Mouse (Mus musculus) kidney, adult 11 months (tissue): ENCODE results near the gene Ric1.
A peak's percentile ranks its signal among the peaks of the same experiment; 100 is the strongest.

Experiments used
- DNase-seq: peaks from one replicate; pipeline ENCODE4 v3.0.0; 2022

Ric1 gene

DNA sequence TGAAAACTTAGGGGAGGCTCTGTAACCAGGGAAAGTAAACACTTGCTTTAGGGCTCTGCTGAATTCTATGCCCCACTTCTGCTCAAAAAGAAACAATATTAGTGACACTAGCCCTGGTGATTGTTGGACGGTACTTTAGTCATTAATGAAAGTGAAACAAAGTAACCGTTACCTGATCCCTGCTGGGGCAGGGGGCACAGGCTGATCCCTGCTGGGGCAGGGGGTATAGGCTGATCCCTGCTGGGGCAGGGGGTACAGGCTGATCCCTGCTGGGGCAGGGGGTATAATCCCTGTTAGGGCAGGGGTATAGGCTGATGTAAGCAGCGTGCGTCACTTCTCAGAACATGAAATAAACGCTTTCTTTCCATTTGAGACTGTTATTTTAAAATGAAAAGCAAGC, 119.4 kb downstream of the Ric1 start:
- no peak for DNase-seq

DNA sequence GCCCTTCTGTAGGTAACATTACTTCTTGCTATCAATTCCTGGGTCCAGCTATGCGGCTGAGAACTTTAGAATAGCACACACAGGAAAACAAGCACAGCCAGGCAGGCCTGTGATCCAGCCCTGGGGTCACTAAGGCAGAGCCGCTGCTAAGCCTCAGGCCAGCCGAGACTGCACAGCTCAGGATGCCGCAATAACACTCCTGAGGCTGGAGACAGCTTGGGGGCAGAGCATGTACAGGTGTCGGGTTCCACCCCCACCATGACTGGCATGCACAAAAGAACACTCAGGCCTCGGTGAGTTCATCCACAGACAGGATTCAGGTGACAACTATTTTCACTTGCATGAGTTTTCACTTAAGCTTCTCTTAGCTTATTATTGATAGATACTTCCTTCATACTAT, 120.1 kb downstream of the Ric1 start:
- no peak for DNase-seq

DNA sequence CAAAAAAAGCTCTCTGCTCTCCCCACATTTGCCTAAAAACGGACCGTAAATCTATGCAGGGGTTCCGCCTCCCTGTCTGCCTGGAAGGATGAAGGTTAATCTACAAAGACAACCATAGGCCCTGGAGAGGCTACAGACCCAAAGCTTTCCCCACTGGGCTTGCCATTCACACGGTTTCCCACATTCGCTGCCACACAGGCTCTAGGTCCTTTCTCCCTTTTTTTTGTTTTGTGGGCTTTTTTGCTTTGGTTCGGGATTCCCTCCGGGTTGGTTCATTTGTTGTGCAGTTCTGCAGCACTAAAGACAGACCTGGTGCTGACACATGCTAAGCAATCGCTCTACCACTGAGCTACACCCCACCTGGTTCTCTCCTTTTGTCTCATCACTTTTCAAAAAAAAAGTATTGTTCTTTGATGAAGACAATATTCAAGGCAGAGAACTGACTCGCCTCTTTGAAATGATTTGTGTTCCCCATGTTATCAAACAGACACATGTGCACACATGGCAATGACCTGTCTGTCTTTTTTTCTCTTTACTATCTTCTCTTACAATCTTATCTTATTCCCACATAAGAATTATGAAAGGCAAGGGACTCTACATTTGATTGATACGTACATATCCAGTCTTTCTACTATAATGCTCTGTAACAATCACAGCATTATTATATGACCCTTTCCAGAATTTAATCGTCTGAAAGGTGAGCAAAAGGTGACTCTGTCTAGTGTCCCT, 121.3 kb downstream of the Ric1 start:
- DNase-seq, result no peak

DNA sequence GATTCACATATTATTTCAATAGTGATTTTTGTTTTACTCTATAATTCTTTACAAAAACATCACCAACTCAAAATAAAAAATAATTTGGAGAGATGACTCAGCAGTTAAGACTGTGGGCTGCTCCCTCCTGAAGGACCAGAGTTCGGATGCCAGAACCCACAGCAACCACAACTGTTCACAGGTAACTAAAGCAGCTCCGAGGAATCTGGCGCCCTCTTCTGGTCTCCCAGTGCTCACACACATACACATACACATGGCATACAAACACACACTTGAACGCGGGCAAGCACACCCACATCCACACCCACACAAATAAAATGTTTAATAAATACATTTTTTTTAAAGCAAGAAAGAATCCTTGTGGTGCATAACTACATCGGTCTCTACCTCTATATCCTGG, 122.7 kb downstream of the Ric1 start:
- no peak for DNase-seq

DNA sequence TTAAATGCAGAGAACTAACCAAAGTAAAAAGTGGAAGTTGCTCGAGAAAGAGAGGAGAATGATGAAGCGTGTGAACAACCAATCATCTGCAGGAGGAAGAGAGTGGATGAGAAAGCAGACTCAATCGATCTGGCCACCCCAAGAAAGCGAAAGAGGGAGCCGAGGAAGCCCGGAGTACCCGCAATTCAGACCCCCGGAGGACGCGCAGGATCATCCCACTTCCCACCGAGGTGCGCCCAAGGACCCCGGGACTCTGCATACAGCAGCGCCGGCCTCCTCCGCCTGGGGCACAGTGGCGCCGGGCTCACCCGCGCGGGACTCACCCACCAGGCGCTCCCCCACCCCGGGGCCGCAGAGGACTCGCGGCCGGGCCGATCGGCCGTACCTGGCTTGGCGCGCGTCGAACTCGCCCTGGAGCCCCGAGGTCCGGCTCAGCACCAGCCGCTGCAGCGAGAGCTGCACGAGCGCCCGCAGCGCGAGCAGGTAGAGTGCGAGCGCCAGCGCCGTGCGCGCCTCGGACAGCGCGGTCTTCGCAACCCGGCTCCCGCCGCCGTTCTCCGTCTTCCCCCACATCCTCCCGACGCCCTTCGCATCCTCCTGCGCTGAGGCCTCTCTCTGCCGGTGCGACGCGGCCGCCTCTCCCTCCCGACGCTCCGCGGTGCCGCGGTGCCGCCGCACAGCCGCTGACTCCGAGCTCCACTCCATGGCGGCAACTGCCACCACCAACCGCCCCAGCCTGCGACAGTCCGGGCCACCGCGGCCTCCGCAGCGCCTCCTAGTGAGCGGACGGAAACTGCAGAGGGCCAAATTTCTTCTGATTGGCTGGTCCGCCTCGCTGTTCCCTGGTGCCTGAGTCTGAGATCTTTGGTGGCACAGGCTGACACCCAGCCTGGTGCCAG, 125.8 kb downstream of the Ric1 start, which contains the start of gene Ermp1:
Gene Ermp1 (minus strand): TSS at position 765 of the 899 bp plus-strand sequence.
- DNase-seq, result peak; percentile 92

DNA sequence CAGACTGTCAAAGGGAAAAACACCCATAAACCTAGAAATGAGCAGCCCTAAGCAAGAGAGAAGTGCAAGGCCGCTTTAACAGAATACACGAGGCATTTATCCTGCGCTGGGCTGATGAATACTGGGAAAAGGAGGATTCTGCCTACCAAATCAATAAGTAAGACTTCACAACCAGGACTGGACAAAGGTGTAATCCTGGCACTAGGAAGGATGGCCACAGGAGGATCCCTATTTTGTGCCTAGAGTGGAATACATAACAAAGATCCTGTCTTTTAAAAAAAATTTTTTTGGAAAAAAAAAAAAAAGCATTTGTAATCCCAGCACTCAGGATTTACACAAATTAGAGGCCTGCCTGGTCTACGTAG, 126.5 kb downstream of the Ric1 start:
- DNase-seq, result no peak

DNA sequence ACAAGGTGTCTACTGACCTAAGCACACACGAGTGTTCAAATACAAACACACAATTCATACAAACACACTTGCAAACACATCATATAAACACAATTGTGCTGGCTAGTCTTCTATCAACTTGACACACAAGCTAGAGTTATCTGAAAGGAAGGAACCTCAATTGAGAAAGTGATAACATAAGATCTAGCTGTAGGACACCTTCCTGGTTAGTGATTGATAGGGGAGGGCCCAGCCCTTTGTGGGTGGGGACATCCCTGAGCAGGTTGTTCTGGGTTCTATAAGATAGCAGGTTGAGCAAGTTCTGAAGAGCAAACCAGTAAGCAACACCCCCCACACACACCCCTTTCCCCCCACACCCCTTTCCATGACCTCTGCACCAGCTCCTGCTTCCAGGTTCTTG, 127.6 kb downstream of the Ric1 start:
- no peak for DNase-seq

DNA sequence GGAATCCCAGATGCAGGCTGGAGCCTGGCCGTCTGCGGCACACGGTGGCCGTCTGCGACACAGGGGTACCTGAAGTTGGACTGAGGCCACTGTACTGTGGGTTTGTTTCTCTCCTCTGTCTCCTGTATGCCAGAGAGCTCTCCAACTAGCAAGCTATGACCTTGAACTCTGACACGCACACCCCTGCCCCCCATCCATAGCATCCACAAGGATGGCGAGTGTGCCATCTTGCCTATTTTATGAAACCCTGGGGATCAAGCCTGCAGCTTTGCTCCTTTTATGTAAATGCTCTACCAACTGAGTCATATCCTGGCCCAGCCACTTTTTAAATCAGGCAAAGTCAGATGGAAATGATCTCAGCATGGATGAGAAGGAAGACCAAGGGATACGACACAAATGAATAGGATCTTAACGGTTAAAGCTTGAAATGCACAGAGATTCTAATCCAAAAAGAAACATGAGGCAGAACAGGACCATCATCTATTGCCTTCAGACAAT, 131.7 kb downstream of the Ric1 start:
- no peak for DNase-seq

DNA sequence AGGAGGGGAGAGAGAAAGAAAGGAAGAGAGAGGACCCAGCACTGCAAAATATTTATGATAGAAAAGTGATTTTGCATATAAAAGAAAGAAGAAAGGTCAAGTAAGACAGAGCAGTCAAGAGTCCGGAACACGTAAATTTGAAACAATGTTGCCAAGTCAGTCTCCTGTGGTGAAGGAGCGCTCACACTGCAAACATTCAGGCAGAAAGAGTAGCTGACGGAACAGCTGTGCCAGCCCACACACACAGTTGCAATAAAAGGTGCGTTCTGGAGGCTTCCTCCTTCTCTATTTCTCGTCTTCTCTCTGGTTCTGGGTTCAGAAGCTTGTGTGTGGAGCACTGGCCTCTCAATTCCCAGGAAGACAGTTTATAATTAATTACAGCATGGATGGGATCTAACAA, 133.1 kb downstream of the Ric1 start:
- DNase-seq, result no peak

DNA sequence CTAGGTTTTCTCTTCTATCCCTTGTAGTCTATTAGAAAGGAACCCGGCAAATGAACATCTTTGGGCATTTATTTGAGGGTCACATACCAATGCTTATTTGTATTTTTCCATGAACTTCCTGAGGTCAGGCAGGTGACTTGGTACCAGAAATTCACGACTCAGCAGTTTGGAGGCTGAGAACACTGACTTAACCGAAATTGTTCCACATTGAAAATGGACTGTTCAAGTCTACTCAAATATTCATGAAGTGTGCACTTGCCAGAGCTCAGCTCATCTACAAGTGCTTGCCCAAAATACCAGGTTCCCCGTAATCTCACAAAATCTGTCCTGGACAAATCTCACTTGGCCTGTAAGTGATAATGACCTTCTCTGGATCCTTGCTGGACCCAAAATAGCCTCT, 133.9 kb downstream of the Ric1 start:
- no peak for DNase-seq
